Mouse (Mus musculus) heart, embryonic 12.5 days (tissue): ENCODE measurements around the gene Atg4b. TPM values are rescaled to one million over a fixed set of nuclear protein-coding genes. Genes with fewer than 3 reads are reported as not detected.
A peak's percentile ranks its signal among the peaks of the same experiment; 100 is the strongest.

Experiments used
- ATAC-seq: fragments of 200-750 bp; cut with Nextera tagmentation; 2 replicates; pipeline ENCODE4 v1.8.0; 2017; ENCODE audit warnings: moderate TSS enrichment, moderate library complexity; ENCODE audit not compliant: insufficient number of reproducible peaks, low FRiP score
- H3K27ac ChIP-seq: fragments of 300-500 bp; sonication (generic); 2 replicates; pipeline ENCODE4 v1.5.1; 2016; ENCODE audit warnings: mild to moderate bottlenecking, moderate library complexity; ENCODE audit not compliant: poor library complexity, severe bottlenecking
- H3K27me3 ChIP-seq: fragments of 300-500 bp; sonication (generic); replicated peaks from 2 replicates; pipeline ENCODE4 v1.6.1; 2016; ENCODE audit warnings: mild to moderate bottlenecking, moderate library complexity
- H3K36me3 ChIP-seq: fragments of 300-500 bp; sonication (generic); 2 replicates; pipeline ENCODE4 v1.6.1; 2016; ENCODE audit warnings: mild to moderate bottlenecking, moderate library complexity
- H3K4me1 ChIP-seq: fragments of 300-500 bp; sonication (generic); replicated peaks from 2 replicates; pipeline ENCODE4 v1.6.1; 2016; ENCODE audit warnings: mild to moderate bottlenecking
- H3K4me2 ChIP-seq: fragments of 300-500 bp; sonication (generic); 2 replicates; pipeline ENCODE4 v1.6.1; 2016; ENCODE audit warnings: mild to moderate bottlenecking, moderate library complexity
- H3K4me3 ChIP-seq: fragments of 300-500 bp; sonication (generic); 2 replicates; pipeline ENCODE4 v1.5.1; 2016; ENCODE audit warnings: mild to moderate bottlenecking
- H3K9ac ChIP-seq: fragments of 300-500 bp; sonication (generic); 2 replicates; pipeline ENCODE4 v1.6.1; 2016; ENCODE audit warnings: mild to moderate bottlenecking, moderate library complexity
- H3K9me3 ChIP-seq: fragments of 300-500 bp; sonication (generic); replicated peaks from 2 replicates; pipeline ENCODE4 v1.6.1; 2016; ENCODE audit warnings: mild to moderate bottlenecking, moderate library complexity
- WGBS: fragments of 180-500 bp; shearing (Covaris S2); methylation state at CpG from one replicate; pipeline ENCODE4 v1.1.7; 2016; 5-methylcytosine and 5-hydroxymethylcytosine counted together
- polyA plus RNA-seq: library from polyadenylated mRNA; unstranded; fragments of >200 nt; fragmentation: Nextera tagmentation; extraction: Ambion mirVana; gene quantifications from 2 replicates; pipeline ENCODE4 v1.2.1, GENCODE M21; 2016

The Atg4b gene
- polyA plus RNA-seq, 1 experiment from 2014 or later: 68.1 TPM

DNA sequence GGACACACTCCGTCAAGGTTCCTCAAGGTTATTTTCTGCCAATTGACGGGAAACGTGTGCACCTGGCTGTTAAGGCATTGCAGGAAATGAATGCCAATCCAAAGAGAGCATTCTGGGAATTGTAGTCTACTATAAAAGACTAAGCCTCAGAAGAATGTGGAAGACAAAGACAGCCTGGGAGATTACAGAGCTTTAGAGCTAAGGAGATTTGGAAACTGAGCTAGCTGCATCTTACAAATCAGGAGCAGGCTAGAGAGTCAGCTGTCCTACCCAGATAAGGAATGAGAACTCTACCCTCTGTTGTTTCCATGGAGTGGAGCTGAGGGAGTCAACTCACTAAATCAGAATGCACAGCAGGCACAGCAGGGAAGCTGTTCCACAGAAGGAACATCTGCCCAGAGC, 19.4 kb upstream of the Atg4b start:
- ATAC-seq: no peak
- no peak overlapping the region for H3K9ac ChIP-seq
- no peak overlapping the region for H3K27ac ChIP-seq
- no peaks in the 10 kb centered on the region for H3K9me3 ChIP-seq
- H3K36me3 ChIP-seq: 0 out of 2 replicates have a peak, but pooled peaks cover 3% of the 10 kb centered on the region
- 13% methylated on average over 3 of the region's 3 CpGs for WGBS
- H3K4me1 ChIP-seq: peaks cover 22% of the 10 kb centered on the region
- H3K4me3 ChIP-seq: no peak overlapping the region
- H3K27me3 ChIP-seq: no peaks in the 10 kb centered on the region
- H3K4me2 ChIP-seq: no peak overlapping the region

GRCm38 (mm10) chr1:93735859-93736258, 15.4 kb upstream of the Atg4b start:
- Histone ChIP-seq H3K27me3 (no peaks in the 10 kb centered on the region), H3K9me3 (no peaks in the 10 kb centered on the region), H3K4me2 (no peak overlapping the region), H3K27ac (no peak overlapping the region), H3K36me3 (0 out of 2 replicates have a peak, but pooled peaks cover 3% of the 10 kb centered on the region), H3K9ac (no peak overlapping the region), H3K4me3 (no peak overlapping the region), H3K4me1 (peaks cover 28% of the 10 kb centered on the region)
- ATAC-seq: no peak
- WGBS: 85% methylated on average over 3 of the region's 3 CpGs

DNA sequence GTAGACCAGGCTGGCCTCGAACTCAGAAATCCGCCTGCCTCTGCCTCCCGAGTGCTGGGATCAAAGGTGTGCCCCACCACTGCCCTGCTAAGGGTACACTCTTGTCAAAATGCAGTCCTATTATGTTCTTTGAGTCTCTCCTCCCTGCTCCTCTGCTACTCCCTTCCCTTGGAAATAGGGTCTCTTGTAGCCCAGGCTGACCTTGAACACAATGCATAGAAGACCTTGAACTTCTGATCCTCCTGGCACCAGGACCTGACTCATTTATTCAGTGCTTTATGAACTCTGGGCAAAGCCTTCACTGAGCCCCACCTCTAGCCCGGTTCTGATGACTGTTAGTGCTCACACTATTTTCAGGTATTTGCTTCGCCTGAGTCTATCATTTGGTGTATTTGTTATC, 13.6 kb upstream of the Atg4b start:
- no peak overlapping the region for H3K9ac ChIP-seq
- no peak overlapping the region for H3K4me2 ChIP-seq
- ATAC-seq: no peak
- no peaks in the 10 kb centered on the region for H3K27me3 ChIP-seq
- H3K4me1 ChIP-seq: peaks cover 29% of the 10 kb centered on the region
- no peak overlapping the region for H3K4me3 ChIP-seq
- H3K27ac ChIP-seq: no peak overlapping the region
- H3K36me3 ChIP-seq: 0 out of 2 replicates have a peak, but pooled peaks cover 3% of the 10 kb centered on the region
- WGBS: 89% methylated on average over 5 of the region's 5 CpGs
- no peaks in the 10 kb centered on the region for H3K9me3 ChIP-seq

GRCm38 (mm10) chr1:93740671-93741070, 10.6 kb upstream of the Atg4b start:
- Histone ChIP-seq H3K9me3 (no peaks in the 10 kb centered on the region), H3K4me3 (no peak overlapping the region), H3K36me3 (peaks cover 14% of the 10 kb centered on the region), H3K9ac (no peak overlapping the region), H3K4me2 (no peak overlapping the region), H3K27ac (no peak overlapping the region), H3K27me3 (no peaks in the 10 kb centered on the region), H3K4me1 (peaks cover 30% of the 10 kb centered on the region)
- no peak for ATAC-seq
- WGBS: 92% methylated on average over 2 of the region's 2 CpGs

DNA sequence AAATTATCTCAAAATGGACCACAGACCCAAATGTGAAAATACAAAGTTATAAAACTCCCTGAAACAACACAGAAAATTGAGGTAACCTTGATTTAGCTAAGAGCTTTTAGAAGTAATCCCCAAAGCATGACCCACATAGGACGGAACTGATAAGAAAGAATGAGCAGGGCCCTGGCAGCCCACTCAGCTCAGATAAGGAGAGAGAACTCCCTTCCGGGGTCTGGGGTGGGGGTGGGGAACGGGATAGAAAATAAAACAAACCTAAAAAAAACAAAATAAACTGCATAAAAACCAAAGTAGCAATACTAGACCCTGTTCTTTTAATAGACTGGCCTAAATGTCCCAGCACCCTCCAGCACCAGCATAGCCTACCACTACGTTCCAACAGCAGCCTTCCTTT, 9.3 kb upstream of the Atg4b start:
- H3K9me3 ChIP-seq: no peaks in the 10 kb centered on the region
- ATAC-seq: 0 out of 2 replicates have a peak, but pooled peaks have one; percentile 49
- peaks cover 21% of the 10 kb centered on the region for H3K36me3 ChIP-seq
- peak overlapping the region; percentile 37 for H3K4me2 ChIP-seq
- 5% methylated on average over 4 of the region's 4 CpGs for WGBS
- no peak overlapping the region for H3K4me3 ChIP-seq
- H3K27ac ChIP-seq: peak overlapping the region; percentile 69
- no peak overlapping the region for H3K9ac ChIP-seq
- H3K27me3 ChIP-seq: no peaks in the 10 kb centered on the region
- peaks cover 33% of the 10 kb centered on the region for H3K4me1 ChIP-seq

DNA sequence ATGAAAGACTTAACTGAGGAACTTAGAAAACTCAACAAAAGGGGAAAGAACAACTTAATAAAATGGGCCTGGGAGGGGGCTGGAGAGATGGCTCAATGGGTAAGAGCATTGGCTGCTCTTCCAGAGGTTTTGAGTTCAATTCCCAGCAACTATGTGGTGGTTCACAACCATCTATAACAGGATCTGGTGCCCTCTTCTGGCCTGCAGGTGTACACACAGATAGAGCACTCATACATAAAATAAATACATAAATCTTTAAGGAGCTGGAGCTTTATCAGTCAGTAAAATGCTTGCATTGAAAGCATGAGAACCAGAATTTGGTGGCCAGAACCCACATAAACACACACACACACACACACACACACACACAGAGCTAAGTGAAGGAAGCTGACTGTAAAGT, 8.4 kb upstream of the Atg4b start:
- no peak for ATAC-seq
- Histone ChIP-seq H3K9me3 (no peaks in the 10 kb centered on the region), H3K27me3 (no peaks in the 10 kb centered on the region), H3K4me1 (peaks cover 29% of the 10 kb centered on the region), H3K9ac (no peak overlapping the region), H3K4me3 (no peak overlapping the region), H3K36me3 (peaks cover 21% of the 10 kb centered on the region), H3K4me2 (no peak overlapping the region), H3K27ac (peak overlapping the region; percentile 69; the same call in 1 of the 2 replicates)

DNA sequence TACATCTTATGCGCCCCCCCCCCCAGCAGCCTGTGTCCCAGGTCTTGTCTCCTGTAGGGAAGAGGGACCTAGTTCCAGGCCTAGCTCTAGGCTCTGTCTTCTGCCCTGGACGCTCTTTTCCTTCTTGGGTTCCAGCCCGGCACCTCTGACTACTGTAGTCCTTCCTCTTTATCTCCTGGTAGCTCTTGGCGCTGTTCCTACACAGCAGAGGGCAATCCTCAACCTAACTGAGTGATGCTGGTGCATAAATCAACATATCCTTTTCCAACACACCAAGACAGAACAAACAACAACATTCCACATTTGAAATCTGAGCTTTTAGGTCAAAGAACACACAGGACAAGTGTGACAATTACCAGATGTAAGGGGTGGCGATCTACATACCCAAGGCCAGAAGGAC, 5.1 kb upstream of the Atg4b start:
- 71% methylated on average over 5 of the region's 5 CpGs for WGBS
- Histone ChIP-seq H3K27me3 (no peaks in the 10 kb centered on the region), H3K36me3 (peaks cover 47% of the 10 kb centered on the region), H3K9ac (no peak overlapping the region), H3K9me3 (no peaks in the 10 kb centered on the region), H3K4me2 (no peak overlapping the region), H3K4me3 (no peak overlapping the region), H3K4me1 (peaks cover 21% of the 10 kb centered on the region), H3K27ac (no peak overlapping the region)
- 0 out of 2 replicates have a peak, but pooled peaks have one; percentile 40 for ATAC-seq

- Histone ChIP-seq H3K27ac (no peak overlapping the region), H3K4me1 (peaks cover 12% of the 10 kb centered on the region), H3K27me3 (no peaks in the 10 kb centered on the region), H3K36me3 (peaks cover 41% of the 10 kb centered on the region), H3K9ac (no peak overlapping the region), H3K9me3 (no peaks in the 10 kb centered on the region), H3K4me3 (no peak overlapping the region), H3K4me2 (no peak overlapping the region)
- no peak for ATAC-seq
- 93% methylated on average over 1 of the region's 1 CpGs for WGBS
Measured at GRCm38 (mm10) chr1:93748539-93748938, 2.8 kb upstream of the Atg4b start.

DNA sequence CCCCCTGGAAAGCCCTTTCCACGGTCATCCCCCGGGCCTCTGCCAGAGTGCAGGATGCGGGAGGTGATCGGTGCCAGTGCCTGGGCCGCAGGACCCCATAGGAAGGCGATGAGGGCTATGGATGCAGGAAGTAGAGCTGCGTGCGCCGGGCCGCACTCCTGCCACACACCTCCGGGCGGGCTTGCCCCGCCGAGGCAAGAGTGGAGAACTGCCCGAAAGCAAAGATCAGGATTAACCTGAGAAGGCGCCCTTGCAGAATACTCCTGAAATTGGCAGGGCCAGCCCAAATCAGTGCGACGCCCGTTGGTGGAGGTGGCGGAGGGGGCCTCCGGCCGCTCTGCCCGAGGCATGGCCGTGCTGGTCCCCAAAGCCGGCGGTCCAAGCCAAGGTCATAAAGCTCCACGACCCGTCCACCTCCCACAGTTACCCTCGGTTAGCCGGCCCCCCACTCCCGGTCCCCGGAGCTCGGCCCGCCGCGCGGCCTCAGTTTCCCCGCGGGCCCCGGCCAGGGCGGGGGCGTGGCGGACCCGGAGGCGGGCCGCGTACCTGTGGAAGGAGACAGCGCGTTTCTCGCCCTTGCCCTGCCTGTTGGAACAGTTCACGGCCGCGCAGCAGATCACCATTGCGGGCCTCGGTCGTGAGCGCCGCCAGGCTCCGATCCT, 2.7 kb downstream of the Atg4b start:
- Histone ChIP-seq H3K4me2 (peak overlapping the region; percentile 91), H3K4me1 (peaks cover 16% of the 10 kb centered on the region), H3K36me3 (peaks cover 17% of the 10 kb centered on the region), H3K9me3 (no peaks in the 10 kb centered on the region), H3K27ac (peak overlapping the region; percentile 77), H3K9ac (peak overlapping the region; percentile 88), H3K27me3 (no peaks in the 10 kb centered on the region), H3K4me3 (peak overlapping the region; percentile 74)
- ATAC-seq: peak; percentile 64
- WGBS: under 1% methylated on average over 57 of the region's 59 CpGs

DNA sequence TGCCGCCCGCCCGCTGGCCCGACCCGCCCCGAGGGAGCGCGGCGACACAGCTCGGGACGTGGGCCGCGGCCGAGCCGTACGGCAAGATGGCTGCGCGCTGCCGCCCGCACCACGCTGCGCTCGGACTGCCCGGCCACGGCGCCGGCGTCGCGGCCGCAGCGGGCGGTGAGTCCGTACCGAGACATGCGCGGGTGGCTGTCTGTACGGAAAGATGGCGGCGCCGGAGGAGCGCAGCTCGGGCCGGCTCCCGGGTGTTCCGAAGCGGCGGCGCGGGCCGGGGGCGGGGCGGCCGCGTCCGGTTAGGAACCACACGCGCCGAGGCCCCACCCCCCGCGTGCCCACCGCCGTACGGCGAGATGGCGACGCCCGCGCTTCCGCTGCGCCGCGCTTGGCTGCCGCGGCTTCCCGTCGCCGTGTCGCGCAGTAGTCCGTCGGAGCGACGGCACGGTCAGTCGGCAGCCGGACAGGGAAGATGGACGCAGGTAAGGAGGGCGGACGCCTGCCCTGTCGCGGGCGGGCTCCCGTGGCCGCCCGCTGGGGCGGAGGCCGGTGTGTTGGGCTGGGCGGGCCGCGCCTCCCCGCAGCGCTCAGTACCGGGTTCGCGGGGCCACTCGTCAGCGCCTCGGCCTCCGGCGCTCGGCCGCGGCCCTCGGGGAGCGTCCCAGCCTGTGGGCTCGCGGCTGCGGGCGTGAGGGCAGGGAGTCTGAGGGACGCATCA, 3.4 kb downstream of the Atg4b start, which contains the start of gene Thap4:
Gene Thap4 (minus strand): TSS at position 292 of the 718 bp plus-strand sequence.
- Histone ChIP-seq H3K27me3 (no peaks in the 10 kb centered on the region), H3K4me2 (peak within 1 kb of the TSS; percentile 91), H3K4me3 (peak within 1 kb of the TSS; percentile 74), H3K27ac (peak within 1 kb of the TSS; percentile 77), H3K9me3 (no peaks in the 10 kb centered on the region), H3K9ac (peak within 1 kb of the TSS; percentile 88), H3K4me1 (peaks cover 16% of the 10 kb centered on the region), H3K36me3 (peaks cover 10% of the 10 kb centered on the region)
- ATAC-seq: peak; percentile 92
- under 1% methylated on average over 117 of the region's 121 CpGs for WGBS

DNA sequence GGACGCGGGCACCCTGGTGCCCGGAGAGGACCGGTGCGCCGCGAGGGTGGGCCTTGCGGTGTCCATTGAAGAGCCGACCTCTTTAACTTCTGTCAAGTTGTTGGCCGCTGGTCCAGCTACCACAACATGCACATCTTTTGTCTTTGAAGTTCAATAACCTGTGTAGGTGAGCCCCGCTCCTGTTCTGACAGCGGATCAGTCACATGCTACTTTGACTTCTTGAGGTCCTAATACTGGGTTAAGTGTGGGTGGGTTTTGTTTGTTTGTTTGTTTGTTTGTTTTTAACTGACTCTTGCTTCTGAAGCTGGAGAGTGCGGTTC, 4.0 kb downstream of the Atg4b start:
- peak overlapping the region; percentile 91 for H3K4me2 ChIP-seq
- peak overlapping the region; percentile 74 for H3K4me3 ChIP-seq
- H3K4me1 ChIP-seq: peaks cover 16% of the 10 kb centered on the region
- peaks cover 5% of the 10 kb centered on the region for H3K36me3 ChIP-seq
- WGBS: under 1% methylated on average over 13 of the region's 13 CpGs
- H3K27me3 ChIP-seq: no peaks in the 10 kb centered on the region
- peak overlapping the region; percentile 77 for H3K27ac ChIP-seq
- H3K9ac ChIP-seq: peak overlapping the region; percentile 88
- no peaks in the 10 kb centered on the region for H3K9me3 ChIP-seq
- no peak for ATAC-seq
